Mouse (Mus musculus) forebrain, embryonic 13.5 days (tissue): ENCODE data around the gene Saxo1. TPM values are rescaled to one million over a fixed set of nuclear protein-coding genes. Genes with fewer than 3 reads are reported as not detected.
A peak's percentile ranks its signal among the peaks of the same experiment; 100 is the strongest.

Experiments used
- ATAC-seq: fragments of 200-750 bp; cut with Nextera tagmentation; 2 replicates; pipeline ENCODE4 v1.8.0; 2017
- H3K27ac ChIP-seq: fragments of 300-500 bp; sonication (generic); 2 replicates; pipeline ENCODE4 v1.5.1; 2015; ENCODE audit warnings: inconsistent platforms, mild to moderate bottlenecking, moderate library complexity
- H3K27me3 ChIP-seq: fragments of 300-500 bp; sonication (generic); 2 replicates; pipeline ENCODE4 v1.6.1; 2015; ENCODE audit warnings: mild to moderate bottlenecking, inconsistent platforms
- H3K36me3 ChIP-seq: fragments of 300-500 bp; sonication (generic); 2 replicates; pipeline ENCODE4 v1.6.1; 2015; ENCODE audit warnings: mild to moderate bottlenecking, inconsistent platforms; ENCODE audit not compliant: poor library complexity, severe bottlenecking
- H3K4me1 ChIP-seq: fragments of 300-500 bp; sonication (generic); 2 replicates; pipeline ENCODE4 v1.6.1; 2015; ENCODE audit warnings: inconsistent platforms
- H3K4me2 ChIP-seq: fragments of 300-500 bp; sonication (generic); 2 replicates; pipeline ENCODE4 v1.6.1; 2015; ENCODE audit warnings: inconsistent platforms, mild to moderate bottlenecking, moderate library complexity
- H3K4me3 ChIP-seq: fragments of 300-500 bp; sonication (generic); 2 replicates; pipeline ENCODE4 v1.5.1; 2015; ENCODE audit warnings: mild to moderate bottlenecking, inconsistent platforms
- H3K9ac ChIP-seq: fragments of 300-500 bp; sonication (generic); 2 replicates; pipeline ENCODE4 v1.6.1; 2015; ENCODE audit warnings: mild to moderate bottlenecking, inconsistent platforms
- H3K9me3 ChIP-seq: fragments of 300-500 bp; sonication (generic); replicated peaks from 2 replicates; pipeline ENCODE4 v1.6.1; 2016; ENCODE audit warnings: inconsistent platforms
- WGBS: fragments of 180-500 bp; shearing (Covaris S2); methylation state at CpG from one replicate; pipeline ENCODE4 v1.1.7; 2015; 5-methylcytosine and 5-hydroxymethylcytosine counted together
- polyA plus RNA-seq: library from polyadenylated mRNA; unstranded; fragments of >200 nt; fragmentation: Nextera tagmentation; extraction: Ambion mirVana; gene quantifications from 2 replicates; pipeline ENCODE4 v1.2.1, GENCODE M21; 2015

Saxo1 gene
- polyA plus RNA-seq, 1 experiment from 2014 or later = not detected

- no peak overlapping the region for H3K4me3 ChIP-seq
- no peak overlapping the region for H3K27ac ChIP-seq
- peak; percentile 75 for ATAC-seq
- H3K27me3 ChIP-seq = no peaks in the 10 kb centered on the region
- no peak overlapping the region for H3K4me2 ChIP-seq
- no peaks in the 10 kb centered on the region for H3K4me1 ChIP-seq
- 30% methylated on average over 6 of the region's 6 CpGs for WGBS
- no peak overlapping the region for H3K9ac ChIP-seq
- no peaks in the 10 kb centered on the region for H3K36me3 ChIP-seq
- no peaks in the 10 kb centered on the region for H3K9me3 ChIP-seq
Observed at GRCm38 (mm10) chr4:86555035-86555707, 3.0 kb downstream of the Saxo1 start.

- H3K9me3 ChIP-seq = no peaks in the 10 kb centered on the region
- no peak overlapping the region for H3K4me3 ChIP-seq
- no peaks in the 10 kb centered on the region for H3K27me3 ChIP-seq
- 90% methylated on average over 9 of the region's 9 CpGs for WGBS
- peaks cover 5% of the 10 kb centered on the region; the same call in 1 of the 2 replicates for H3K4me1 ChIP-seq
- no peak overlapping the region for H3K9ac ChIP-seq
- no peak for ATAC-seq
- H3K27ac ChIP-seq = no peak overlapping the region
- H3K36me3 ChIP-seq = no peaks in the 10 kb centered on the region
- H3K4me2 ChIP-seq = no peak overlapping the region
Observed at GRCm38 (mm10) chr4:86548332-86548731, 9.8 kb downstream of the Saxo1 start.

GRCm38 (mm10) chr4:86545615-86546014 lies 12.5 kb downstream of the Saxo1 start:
- Histone ChIP-seq H3K4me2 (no peak overlapping the region), H3K36me3 (no peaks in the 10 kb centered on the region), H3K9me3 (no peaks in the 10 kb centered on the region), H3K4me3 (no peak overlapping the region), H3K9ac (no peak overlapping the region), H3K27ac (no peak overlapping the region), H3K4me1 (peaks cover 5% of the 10 kb centered on the region; the same call in 1 of the 2 replicates), H3K27me3 (no peaks in the 10 kb centered on the region)
- 0 out of 2 replicates have a peak, but pooled peaks have one; percentile 27 for ATAC-seq
- WGBS = 68% methylated on average over 5 of the region's 5 CpGs

GRCm38 (mm10) chr4:86543999-86544398 lies 14.1 kb downstream of the Saxo1 start:
- Histone ChIP-seq H3K27me3 (no peaks in the 10 kb centered on the region), H3K9ac (no peak overlapping the region), H3K9me3 (no peaks in the 10 kb centered on the region), H3K27ac (no peak overlapping the region), H3K4me1 (peaks cover 5% of the 10 kb centered on the region; the same call in 1 of the 2 replicates), H3K36me3 (no peaks in the 10 kb centered on the region), H3K4me3 (no peak overlapping the region), H3K4me2 (no peak overlapping the region)
- 50% methylated on average over 3 of the region's 3 CpGs for WGBS
- ATAC-seq = no peak

- Histone ChIP-seq H3K4me3 (no peak overlapping the region), H3K4me1 (peaks cover 5% of the 10 kb centered on the region; the same call in 1 of the 2 replicates), H3K4me2 (no peak overlapping the region), H3K9ac (no peak overlapping the region), H3K9me3 (no peaks in the 10 kb centered on the region), H3K27me3 (no peaks in the 10 kb centered on the region), H3K27ac (no peak overlapping the region), H3K36me3 (no peaks in the 10 kb centered on the region)
- no peak for ATAC-seq
- WGBS = 90% methylated on average over 1 of the region's 1 CpGs
Observed at GRCm38 (mm10) chr4:86541573-86541972, 16.6 kb downstream of the Saxo1 start.

- Histone ChIP-seq H3K27ac (no peak overlapping the region), H3K9ac (no peak overlapping the region), H3K4me3 (no peak overlapping the region), H3K36me3 (no peaks in the 10 kb centered on the region), H3K27me3 (no peaks in the 10 kb centered on the region), H3K9me3 (no peaks in the 10 kb centered on the region), H3K4me1 (peaks cover 2% of the 10 kb centered on the region; the same call in 1 of the 2 replicates), H3K4me2 (no peak overlapping the region)
- no peak for ATAC-seq
- WGBS = 91% methylated on average over 5 of the region's 5 CpGs
Observed at GRCm38 (mm10) chr4:86538936-86539335, 19.2 kb downstream of the Saxo1 start.

GRCm38 (mm10) chr4:86537972-86538371 lies 20.2 kb downstream of the Saxo1 start:
- H3K27me3 ChIP-seq = no peaks in the 10 kb centered on the region
- H3K9ac ChIP-seq = no peak overlapping the region
- ATAC-seq = no peak
- H3K4me1 ChIP-seq = no peaks in the 10 kb centered on the region
- WGBS = 48% methylated on average over 4 of the region's 4 CpGs
- no peaks in the 10 kb centered on the region for H3K9me3 ChIP-seq
- H3K4me3 ChIP-seq = no peak overlapping the region
- no peak overlapping the region for H3K4me2 ChIP-seq
- H3K36me3 ChIP-seq = no peaks in the 10 kb centered on the region
- no peak overlapping the region for H3K27ac ChIP-seq

GRCm38 (mm10) chr4:86534091-86534481 lies 24.0 kb downstream of the Saxo1 start:
- no peak overlapping the region for H3K9ac ChIP-seq
- H3K36me3 ChIP-seq = no peaks in the 10 kb centered on the region
- no peak for ATAC-seq
- 79% methylated on average over 5 of the region's 5 CpGs for WGBS
- H3K27ac ChIP-seq = no peak overlapping the region
- H3K9me3 ChIP-seq = no peaks in the 10 kb centered on the region
- H3K4me3 ChIP-seq = no peak overlapping the region
- no peaks in the 10 kb centered on the region for H3K27me3 ChIP-seq
- H3K4me2 ChIP-seq = no peak overlapping the region
- H3K4me1 ChIP-seq = no peaks in the 10 kb centered on the region

GRCm38 (mm10) chr4:86533406-86534090 lies 24.6 kb downstream of the Saxo1 start:
- H3K27ac ChIP-seq = no peak overlapping the region
- H3K27me3 ChIP-seq = no peaks in the 10 kb centered on the region
- no peak for ATAC-seq
- no peaks in the 10 kb centered on the region for H3K36me3 ChIP-seq
- no peaks in the 10 kb centered on the region for H3K4me1 ChIP-seq
- WGBS = 93% methylated on average over 8 of the region's 8 CpGs
- no peak overlapping the region for H3K4me3 ChIP-seq
- no peaks in the 10 kb centered on the region for H3K9me3 ChIP-seq
- H3K9ac ChIP-seq = no peak overlapping the region
- no peak overlapping the region for H3K4me2 ChIP-seq

GRCm38 (mm10) chr4:86529161-86529560 lies 29.0 kb downstream of the Saxo1 start:
- H3K27me3 ChIP-seq = no peaks in the 10 kb centered on the region
- WGBS = 77% methylated on average over 6 of the region's 6 CpGs

GRCm38 (mm10) chr4:86527162-86528136 lies 30.7 kb downstream of the Saxo1 start:
- 81% methylated on average over 11 of the region's 11 CpGs for WGBS
- H3K27ac ChIP-seq = no peak overlapping the region
- no peaks in the 10 kb centered on the region for H3K36me3 ChIP-seq
- H3K4me2 ChIP-seq = no peak overlapping the region
- H3K27me3 ChIP-seq = no peaks in the 10 kb centered on the region
- no peaks in the 10 kb centered on the region for H3K4me1 ChIP-seq
- no peak overlapping the region for H3K4me3 ChIP-seq
- no peak for ATAC-seq
- H3K9ac ChIP-seq = no peak overlapping the region
- no peaks in the 10 kb centered on the region for H3K9me3 ChIP-seq

More at GRCm38 (mm10) chr4:86529161-86529560, 29.0 kb downstream of the Saxo1 start:
- Histone ChIP-seq H3K9ac (no peak overlapping the region), H3K27ac (no peak overlapping the region), H3K36me3 (no peaks in the 10 kb centered on the region), H3K4me3 (no peak overlapping the region), H3K9me3 (no peaks in the 10 kb centered on the region), H3K4me1 (no peaks in the 10 kb centered on the region), H3K4me2 (no peak overlapping the region)
- ATAC-seq = no peak

GRCm38 (mm10) chr4:86524483-86524882 lies 33.6 kb downstream of the Saxo1 start:
- Histone ChIP-seq H3K4me2 (no peak overlapping the region), H3K4me3 (no peak overlapping the region), H3K27me3 (no peaks in the 10 kb centered on the region), H3K9me3 (no peaks in the 10 kb centered on the region), H3K36me3 (no peaks in the 10 kb centered on the region), H3K9ac (no peak overlapping the region), H3K27ac (no peak overlapping the region), H3K4me1 (no peaks in the 10 kb centered on the region)
- WGBS = 100% methylated on average over 1 of the region's 1 CpGs
- no peak for ATAC-seq
